Mouse (Mus musculus): ENCODE results near the gene Gm29106.
"Not testable (repeated sequence)": the region's sequence is repeated elsewhere in the genome, so short reads cannot be mapped to it uniquely, and the experiment has no call there.

Gm29106 gene

GRCm38 (mm10) chr1:118176242-118176641 lies at the start of gene Gm29106:
TSS of gene Gm29106 (plus strand) at chr1:118176542.
- not testable (repeated sequence) for DNase-seq (ENCODE audit: low read depth, low spot score)

- DNase-seq (ENCODE audit: low read depth, low spot score) = no peak
Measured at GRCm38 (mm10) chr1:118228540-118228939, 52.2 kb downstream of the Gm29106 start.

DNA sequence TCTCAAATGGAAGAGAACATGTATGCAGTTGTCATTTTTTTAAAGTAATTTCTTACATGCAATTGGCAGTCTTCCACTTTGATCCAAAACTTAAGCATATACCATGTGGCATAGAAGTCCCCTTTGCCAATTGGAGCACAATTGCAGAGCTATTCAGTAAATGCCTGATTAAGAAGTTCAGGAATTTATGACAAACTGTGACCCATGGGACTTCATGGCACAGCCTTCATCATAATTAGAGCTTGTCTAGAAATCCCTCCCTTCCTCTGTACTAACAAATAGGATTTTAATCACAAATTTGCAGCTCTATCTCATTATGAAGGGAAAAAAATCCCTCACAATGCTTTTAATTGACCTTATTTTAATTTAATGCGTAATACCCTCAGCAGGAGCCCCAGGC lies 59.7 kb downstream of the Gm29106 start:
- no peak for DNase-seq (ENCODE audit: low read depth, low spot score)

All from telencephalon, adult 2 months (tissue).